Mouse (Mus musculus) brain, adult 2 months (tissue): ENCODE data around the gene Eaf2.

Experiments used
- DNase-seq: peaks from one replicate; pipeline ENCODE4 v3.0.0; 2011; ENCODE audit warnings: low read depth, low spot score

Gene Eaf2

DNA sequence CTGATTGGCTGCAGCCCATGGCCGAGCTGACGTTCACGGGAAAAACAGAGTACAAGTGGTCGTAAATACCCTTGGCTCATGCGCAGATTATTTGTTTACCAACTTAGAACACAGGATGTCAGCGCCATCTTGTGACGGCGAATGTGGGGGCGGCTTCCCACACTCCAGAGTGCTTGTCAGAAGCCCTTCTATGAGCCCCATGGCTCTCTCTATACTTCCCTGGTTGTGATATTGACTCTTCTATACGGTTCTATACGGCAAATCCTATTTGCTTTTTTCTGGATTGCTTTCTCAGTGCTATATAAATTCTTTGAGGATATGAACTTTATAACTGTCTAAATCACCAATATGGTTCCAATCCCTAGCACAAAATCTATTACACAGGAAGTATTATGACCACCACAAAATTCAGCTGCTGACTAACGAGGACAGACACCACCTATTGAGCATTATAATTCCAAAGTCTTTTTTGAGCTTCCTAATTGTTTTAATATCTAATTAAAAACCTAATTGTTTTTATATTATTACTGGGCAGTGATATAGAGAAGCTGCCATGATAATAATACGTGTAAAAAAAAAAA is 104.5 kb downstream of the Eaf2 start:
- DNase-seq: peak; percentile 14

- DNase-seq: no peak
Observed at GRCm38 (mm10) chr16:36751979-36752378, 122.8 kb downstream of the Eaf2 start.

DNA sequence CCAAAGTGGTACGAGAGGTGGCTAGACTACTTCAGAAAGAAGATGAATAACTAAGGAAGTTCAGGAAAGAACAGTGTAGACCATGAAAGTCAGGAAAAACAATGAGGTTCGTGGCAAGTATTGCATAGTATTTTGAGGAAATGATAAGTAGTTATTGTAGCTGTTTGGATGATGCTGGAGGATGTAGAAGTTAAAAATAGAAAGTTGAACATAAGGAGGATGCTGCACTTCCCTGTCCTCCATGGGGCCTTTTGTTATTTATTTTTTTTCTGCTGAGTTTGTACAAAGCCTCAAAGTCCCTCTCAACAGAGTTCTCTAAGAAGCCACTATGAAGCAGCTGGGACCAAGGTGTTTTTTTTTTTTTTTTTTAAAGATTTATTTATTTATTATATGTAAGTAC is 127.0 kb downstream of the Eaf2 start:
- DNase-seq: no peak

DNA sequence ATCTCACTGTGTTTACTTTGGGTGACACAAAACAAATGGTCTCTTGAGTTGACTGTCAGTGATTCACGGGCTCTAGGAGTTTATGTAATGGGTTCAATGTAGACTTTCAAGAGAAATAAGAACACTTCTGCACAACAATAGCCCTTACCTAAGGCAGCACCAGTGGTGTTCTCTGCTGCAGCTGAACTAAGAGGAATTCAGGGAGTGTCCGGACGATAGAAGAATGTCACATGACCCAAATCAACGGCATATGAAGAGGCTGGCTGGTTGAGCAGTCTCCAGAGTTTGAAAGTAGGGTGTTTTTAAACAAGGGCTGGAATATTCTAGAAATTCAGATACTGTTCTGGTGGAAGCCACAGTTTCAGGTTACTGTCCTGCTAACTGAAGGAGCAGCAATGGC is 127.7 kb downstream of the Eaf2 start:
- no peak for DNase-seq

DNA sequence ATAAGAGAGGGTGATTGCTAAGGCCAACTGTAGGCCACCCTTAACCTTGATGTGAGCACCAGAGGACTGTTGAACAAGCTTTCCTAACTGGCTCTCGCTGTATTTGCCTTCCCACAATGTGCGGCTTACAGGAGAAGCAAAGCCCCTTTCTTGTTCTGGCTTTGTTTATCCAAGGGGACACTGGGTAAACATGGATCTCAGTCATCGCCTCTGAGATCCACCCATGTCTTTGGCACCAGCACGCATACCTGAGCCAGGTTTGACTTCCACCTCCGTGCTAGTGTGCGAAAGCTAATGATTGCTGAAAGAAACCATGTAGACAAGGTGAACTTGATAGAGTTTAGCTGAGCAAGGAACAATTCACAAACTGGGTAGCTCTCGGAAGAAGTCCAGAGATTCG is 131.2 kb downstream of the Eaf2 start:
- DNase-seq: no peak
